Mouse (Mus musculus): ENCODE data around the gene Gpr21. TPM values are rescaled to one million over a fixed set of nuclear protein-coding genes. Genes with fewer than 3 reads are reported as not detected.

Gpr21 gene
- not detected in 2 replicates for polyA plus RNA-seq (2012; ENCODE audit: low replicate concordance)

DNA sequence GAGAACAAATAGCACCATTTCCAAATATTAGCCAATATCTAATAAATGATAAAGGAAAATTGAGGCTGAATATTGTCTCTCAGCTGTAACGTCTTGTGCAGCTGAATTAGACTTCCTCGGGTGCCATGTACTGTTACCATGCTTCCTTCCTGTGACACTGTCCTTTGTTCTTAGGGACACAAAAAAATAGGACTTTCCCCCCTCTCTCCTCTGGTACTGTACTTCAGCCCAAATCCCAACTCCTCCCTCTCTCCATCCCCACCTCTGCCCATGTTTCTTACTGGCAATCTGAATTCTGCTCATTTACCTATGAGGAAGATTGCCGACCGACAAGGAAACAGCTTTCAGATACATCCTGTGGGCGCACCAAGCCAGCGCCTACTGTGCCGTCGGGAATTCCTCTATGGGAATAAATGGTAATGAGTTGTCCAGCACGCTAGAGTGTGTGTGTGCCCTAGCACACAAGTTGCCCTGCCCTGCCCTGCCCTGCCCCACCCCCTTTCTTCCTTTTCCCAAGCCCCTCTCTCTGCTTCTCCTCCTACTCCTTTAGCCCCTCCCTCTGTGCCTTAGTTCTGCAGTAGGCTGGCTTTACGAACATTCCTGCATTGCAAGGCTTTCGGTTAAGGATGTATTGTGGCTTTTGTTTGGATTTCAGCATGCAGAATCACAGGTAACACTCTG lies at the start of gene Gpr21:
Gpr21 (plus strand) TSS at position 303 of the 681 bp plus-strand sequence.

Other genes with a start within 250 kb of the Gpr21 start
- not detected in 2 replicates for gene Olfr368, start 189.8 kb upstream of the Gpr21 start, polyA plus RNA-seq (2012; ENCODE audit: low replicate concordance)
- 4.0 and 17.5 TPM in 2 replicates for gene Pdcl, start 157.0 kb upstream of the Gpr21 start, polyA plus RNA-seq (2012; ENCODE audit: low replicate concordance)
- 3.1 and 3.4 TPM in 2 replicates for gene Rc3h2, start 93.4 kb upstream of the Gpr21 start, polyA plus RNA-seq (2012; ENCODE audit: low replicate concordance)
- 0.54 and 0.83 TPM in 2 replicates for gene Zbtb26, start 73.2 kb upstream of the Gpr21 start, polyA plus RNA-seq (2012; ENCODE audit: low replicate concordance)
- gene Zbtb6, start 73.2 kb upstream of the Gpr21 start, polyA plus RNA-seq (2012; ENCODE audit: low replicate concordance): 1.9 and 2.2 TPM in 2 replicates
- 2.3 and 3.9 TPM in 2 replicates for gene Rabgap1, start 73.1 kb upstream of the Gpr21 start, polyA plus RNA-seq (2012; ENCODE audit: low replicate concordance)
- gene Strbp, start 187.5 kb downstream of the Gpr21 start, polyA plus RNA-seq (2012; ENCODE audit: low replicate concordance): 18.3 and 29.9 TPM in 2 replicates

Measured in hematopoietic multipotent progenitor cell, adult 10-12 weeks (in vitro differentiated cells).